Mouse (Mus musculus) heart, adult 11 months (tissue): Measurements from ENCODE around the gene Ybx3.

Source experiments
- DNase-seq: peaks from one replicate; pipeline ENCODE4 v3.0.0; 2022

Ybx3 gene

DNA sequence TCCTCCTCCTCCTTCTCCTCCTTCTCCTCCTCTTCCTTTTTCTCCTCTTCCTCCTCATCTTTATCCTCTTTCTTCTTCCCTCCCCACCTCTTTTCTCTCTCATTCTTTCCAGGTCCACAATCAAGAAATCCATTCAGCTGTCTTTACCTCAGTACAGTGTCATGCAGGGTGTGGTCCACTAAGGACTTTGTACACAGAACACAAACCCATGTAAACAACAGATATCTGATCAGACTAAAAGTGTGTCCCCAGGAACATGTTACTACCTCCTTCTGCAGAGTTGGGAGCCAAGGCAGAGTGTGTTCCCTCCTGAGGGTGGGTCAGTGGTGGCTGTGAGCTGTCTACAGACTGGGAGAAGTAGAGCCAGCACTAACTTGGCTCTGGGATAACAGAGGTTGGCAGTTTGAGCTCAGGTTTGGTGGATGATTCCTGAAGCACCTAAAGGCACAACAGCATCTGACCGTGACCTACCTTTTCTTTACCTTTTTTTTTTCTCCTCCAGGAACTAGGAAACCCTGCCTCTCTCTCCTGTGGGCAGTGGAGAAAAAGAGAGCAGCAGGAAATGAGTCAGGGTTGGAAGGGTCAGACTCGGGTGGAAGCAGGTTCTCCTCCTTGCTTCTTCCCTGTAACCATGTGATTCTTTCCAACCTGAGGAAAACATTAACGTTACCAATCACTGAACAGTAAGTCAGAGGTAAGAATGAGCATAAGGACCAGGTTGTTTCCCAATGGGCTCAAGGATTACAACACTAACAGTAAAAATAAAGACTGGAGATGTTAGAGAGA, 66.2 kb downstream of the Ybx3 start:
- no peak for DNase-seq

DNA sequence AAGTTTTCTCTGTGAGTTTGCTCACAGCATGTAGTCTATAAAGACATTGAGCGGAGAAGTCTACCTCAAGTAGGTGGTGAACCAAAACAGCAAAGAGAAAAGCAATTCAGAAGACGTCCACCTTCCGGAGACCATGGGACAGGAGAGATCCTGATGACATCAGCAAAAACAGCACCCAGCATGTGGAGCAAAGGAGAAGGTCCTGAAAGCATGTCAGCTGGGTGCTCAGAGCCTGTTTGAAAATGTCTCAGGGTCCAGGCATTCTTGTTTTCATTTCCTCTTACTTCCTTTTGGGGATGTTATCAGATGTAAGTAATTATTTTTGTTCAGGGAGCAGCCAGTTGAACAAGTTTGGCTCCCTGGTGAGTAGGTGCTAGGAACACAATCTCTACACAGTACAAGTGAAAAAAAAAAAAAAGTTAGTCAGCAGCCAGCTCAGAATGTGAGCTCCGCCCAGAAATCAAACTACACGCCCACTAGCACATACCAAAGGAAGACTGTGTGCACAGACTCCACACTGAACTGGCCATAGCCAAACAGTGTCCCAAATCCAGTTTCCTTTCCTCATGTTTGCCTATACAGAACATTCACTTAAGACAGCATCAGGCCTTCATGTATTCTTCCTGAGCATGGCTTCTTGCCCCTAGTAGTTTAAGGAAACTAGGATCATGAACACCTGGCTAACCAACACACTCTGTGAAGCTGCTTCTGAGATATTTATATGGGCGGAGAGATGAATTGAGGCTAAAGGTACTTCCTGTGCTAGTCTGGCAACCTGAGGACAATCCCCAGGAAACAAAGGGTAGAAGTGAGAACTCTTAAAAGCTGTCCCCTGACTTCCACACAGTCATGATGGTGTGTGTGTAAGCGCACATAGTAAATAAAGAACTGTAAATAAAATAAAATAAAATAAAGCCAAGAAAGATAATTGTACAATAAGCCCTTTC, 71.8 kb downstream of the Ybx3 start:
- DNase-seq = no peak
